Mouse (Mus musculus) right cerebral cortex, adult 2 months (tissue): ENCODE data around the gene Tmem239.

Experiments
- DNase-seq, 2 experiments: peaks; one replicate each; pipeline ENCODE4 v3.0.0; 2021 to 2022; ENCODE audit warnings: low spot score in 2 of 2

The Tmem239 gene

GRCm38 (mm10) chr2:130411558-130412495 is 5.5 kb downstream of the Tmem239 start:
- DNase-seq, result peak; percentile 80 to 81

- DNase-seq, result no peak
These were observed 6.5 kb downstream of the Tmem239 start for GRCm38 (mm10) chr2:130412775-130413174.

GRCm38 (mm10) chr2:130414094-130414856 is 8.0 kb downstream of the Tmem239 start:
- no peak for DNase-seq

DNA sequence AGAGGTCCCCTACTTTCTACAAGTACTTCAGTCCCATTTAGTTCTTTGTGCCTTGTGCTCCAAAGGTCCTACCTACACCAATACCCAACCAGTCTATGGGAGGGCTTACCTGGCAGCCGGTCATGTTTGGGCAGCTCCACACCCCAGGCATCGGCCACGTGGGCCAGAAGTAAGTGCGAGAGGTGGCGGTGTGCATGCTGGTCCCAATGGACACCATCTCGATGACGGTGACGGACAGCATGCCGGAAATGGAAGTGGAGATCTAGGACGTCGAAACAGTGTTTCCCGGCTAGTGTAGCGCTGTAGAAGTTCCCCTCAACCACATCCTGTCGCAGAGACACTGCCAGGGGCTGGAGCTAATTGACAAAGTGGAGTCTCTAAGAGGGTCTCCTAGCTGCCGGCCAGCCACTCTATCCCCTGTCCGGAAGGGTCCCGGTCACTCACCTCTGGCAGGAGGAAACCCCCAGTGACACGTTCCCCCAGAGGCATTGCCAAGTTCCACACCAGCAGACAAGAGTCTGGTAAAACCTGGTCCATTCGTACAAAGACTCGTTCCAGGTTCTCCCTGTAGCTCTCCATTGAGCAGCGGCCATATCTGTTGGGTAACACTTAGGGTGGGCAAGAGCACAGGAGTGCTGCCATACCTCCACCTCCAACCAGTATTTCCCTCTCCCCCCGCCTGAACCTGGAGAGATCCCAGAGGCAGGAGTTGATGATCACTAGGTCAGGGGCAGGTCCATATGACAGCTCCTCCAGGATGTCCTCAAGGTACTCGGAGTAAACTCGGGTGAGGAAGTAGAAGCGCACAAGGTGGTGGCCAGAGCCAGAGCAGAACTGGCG is 15.7 kb downstream of the Tmem239 start:
- DNase-seq, result no peak

- peak; percentile 80 to 87 for DNase-seq
These were observed 17.3 kb downstream of the Tmem239 start for GRCm38 (mm10) chr2:130423397-130424125.

DNA sequence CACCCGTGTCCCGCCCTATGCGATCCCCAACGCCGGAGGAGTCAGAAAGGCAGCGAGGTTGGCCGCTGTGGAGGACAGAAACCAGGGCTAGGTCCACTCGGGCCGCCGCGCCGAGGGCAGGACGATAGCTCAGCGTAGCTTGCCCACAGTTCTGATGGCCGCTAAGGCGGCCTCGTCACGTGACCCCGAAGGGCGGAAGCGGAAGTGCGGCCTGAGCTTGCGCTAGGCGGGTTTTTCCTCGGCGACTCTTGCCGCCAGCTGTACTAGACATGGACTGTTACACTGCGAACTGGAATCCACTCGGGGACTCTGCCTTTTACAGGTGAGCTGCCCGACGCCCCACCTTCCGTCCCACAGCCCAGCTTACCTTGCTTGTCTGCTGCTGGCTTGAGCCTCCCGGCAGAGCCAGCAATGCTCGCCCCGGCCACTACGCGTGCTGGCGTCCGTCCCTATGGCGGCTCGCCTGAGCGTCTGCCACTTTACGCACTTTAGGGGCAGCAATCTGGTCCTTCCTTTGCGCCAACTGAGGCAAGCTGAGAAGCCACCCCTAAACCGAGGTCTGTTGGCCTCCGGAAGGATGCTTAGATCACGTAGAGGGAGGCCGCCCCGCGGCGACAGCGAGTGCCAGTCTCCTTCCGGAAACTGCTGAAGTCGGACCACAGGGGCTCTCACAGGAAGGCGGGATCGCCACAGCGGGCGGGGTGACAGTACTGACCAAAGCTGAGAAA is 18.0 kb downstream of the Tmem239 start, which contains the start of the genes Vps16 and Pced1a:
Gene Vps16 (plus strand): TSS at position 214 of the 728 bp plus-strand sequence.
Gene Pced1a (minus strand): TSS at position 576 of the 728 bp plus-strand sequence.
- peak; percentile 92 to 94 for DNase-seq

DNA sequence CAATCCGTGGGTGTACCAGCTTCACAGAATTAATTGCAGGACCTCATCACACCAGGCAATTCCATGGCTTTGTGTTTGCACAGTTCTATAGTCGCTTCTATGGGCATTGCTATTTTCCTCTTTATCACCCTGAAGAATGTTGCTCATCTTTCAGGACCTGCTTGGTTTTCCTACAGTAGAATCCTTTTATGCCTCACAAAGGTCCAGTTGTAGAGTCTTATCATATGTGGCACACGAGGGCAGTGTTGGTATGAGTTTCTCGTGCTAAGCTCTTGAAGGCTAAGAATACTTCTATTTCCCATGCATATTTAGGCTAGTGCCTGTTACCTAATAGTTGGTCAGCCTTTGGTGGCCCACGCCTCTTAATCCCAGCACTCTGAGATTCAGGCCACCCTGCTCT is 18.8 kb downstream of the Tmem239 start:
- DNase-seq, result peak in 1 of 2 experiments; percentile 11

GRCm38 (mm10) chr2:130429851-130430250 is 23.6 kb downstream of the Tmem239 start:
- DNase-seq, result no peak

DNA sequence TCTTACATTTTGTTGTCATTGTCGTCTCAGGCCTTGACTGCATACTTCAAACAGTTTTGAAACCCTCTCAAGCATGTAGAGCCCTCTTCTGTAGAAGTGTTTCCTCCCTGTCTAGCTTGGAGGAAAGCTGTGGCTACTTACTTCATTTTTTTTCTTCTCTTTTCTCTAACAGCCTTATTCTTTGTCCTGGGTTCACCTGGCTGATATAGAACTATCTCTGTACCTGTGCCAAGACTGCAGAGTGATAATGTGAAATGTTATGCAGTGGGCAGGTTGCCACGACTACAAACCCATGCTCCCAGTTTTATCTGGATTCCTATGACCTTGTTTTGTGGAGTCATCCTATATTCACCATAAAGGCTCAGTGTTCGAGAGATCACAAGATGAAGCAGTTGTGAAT is 24.2 kb downstream of the Tmem239 start:
- no peak for DNase-seq

DNA sequence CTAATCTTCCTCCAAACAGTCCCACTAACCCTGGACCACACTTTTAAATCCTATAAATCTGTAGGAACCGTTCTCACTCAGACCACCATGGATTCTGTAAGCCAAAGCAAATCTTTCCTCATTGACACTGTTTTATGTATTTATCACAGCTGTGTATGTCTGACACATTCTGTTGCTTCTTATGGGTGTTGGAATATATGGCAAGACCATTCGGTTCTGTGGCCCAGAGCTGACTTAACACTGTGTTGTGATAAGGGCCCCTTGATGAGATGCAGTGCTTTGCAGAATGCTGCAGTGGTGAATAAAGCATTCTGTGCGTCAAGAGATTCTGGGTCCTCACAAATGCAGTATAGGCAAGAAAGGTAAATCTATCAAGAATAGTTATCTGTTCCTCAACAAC is 25.9 kb downstream of the Tmem239 start:
- DNase-seq, result no peak

GRCm38 (mm10) chr2:130433152-130433551 is 26.9 kb downstream of the Tmem239 start:
- peak in 1 of 2 experiments; percentile 75 for DNase-seq

- no peak for DNase-seq
These were observed 30.5 kb downstream of the Tmem239 start for GRCm38 (mm10) chr2:130436769-130437168.

DNA sequence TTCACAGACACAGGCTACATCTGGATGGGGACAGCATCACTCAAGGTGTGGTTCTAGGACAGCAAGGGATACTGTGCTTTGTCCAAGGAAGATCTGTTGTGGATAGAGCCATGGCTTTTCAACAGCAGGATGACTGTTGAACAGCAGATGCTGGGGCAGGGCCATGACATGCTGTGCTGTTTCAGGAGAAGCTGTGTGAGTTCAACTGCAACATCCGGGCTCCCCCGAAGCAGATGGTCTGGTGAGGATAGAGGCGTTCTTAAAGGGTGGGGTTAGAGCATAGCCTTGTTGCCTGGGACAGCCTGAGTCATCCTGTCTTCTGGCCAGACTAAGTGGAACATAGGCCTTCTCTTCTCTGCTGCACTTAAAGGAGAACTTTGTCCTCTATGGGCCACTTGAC is 32.6 kb downstream of the Tmem239 start:
- no peak for DNase-seq

GRCm38 (mm10) chr2:130439840-130440480 is 33.7 kb downstream of the Tmem239 start:
- DNase-seq, result no peak

- DNase-seq, result no peak
These were observed 35.9 kb downstream of the Tmem239 start for GRCm38 (mm10) chr2:130442162-130442561.

DNA sequence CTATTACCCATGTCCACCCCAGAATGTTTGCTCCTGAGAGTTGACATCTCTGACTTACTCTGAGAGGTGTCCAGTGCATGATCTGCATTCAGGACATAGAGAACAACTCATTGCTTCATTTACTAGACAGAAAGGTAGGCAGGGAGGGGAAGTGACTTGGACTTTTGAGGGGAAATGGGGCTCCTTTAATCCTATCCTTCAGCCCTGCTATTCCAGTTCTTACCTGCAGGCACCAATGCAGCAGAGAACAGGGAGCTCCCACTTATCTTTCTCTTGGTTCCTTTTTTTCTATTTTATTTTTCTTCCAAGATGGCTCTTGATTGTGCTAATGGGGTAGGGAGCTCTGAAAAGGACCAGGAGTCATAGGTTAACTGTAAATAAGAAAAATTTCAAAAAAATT is 42.2 kb downstream of the Tmem239 start:
- DNase-seq, result no peak

- no peak for DNase-seq
These were observed 42.9 kb downstream of the Tmem239 start for GRCm38 (mm10) chr2:130449021-130449793.

GRCm38 (mm10) chr2:130449794-130450433 is 43.6 kb downstream of the Tmem239 start, which contains the start of gene Ptpra:
TSS of gene Ptpra (plus strand) at chr2:130450278.
- DNase-seq, result peak; percentile 90 to 92
